Mouse (Mus musculus): ENCODE results near the gene Golm1.

- TF ChIP-seq CTCF (IDR thresholded peaks at IDR 0.05) (no peak), EP300 (IDR thresholded peaks at IDR 0.05) (no peak)
These were observed 34.6 kb upstream of the Golm1 start, which contains the start of gene Spata31d1a for GRCm38 (mm10) chr13:59710230-59710629.
